Mouse (Mus musculus): Measurements from ENCODE around the gene Morc3.

DNA sequence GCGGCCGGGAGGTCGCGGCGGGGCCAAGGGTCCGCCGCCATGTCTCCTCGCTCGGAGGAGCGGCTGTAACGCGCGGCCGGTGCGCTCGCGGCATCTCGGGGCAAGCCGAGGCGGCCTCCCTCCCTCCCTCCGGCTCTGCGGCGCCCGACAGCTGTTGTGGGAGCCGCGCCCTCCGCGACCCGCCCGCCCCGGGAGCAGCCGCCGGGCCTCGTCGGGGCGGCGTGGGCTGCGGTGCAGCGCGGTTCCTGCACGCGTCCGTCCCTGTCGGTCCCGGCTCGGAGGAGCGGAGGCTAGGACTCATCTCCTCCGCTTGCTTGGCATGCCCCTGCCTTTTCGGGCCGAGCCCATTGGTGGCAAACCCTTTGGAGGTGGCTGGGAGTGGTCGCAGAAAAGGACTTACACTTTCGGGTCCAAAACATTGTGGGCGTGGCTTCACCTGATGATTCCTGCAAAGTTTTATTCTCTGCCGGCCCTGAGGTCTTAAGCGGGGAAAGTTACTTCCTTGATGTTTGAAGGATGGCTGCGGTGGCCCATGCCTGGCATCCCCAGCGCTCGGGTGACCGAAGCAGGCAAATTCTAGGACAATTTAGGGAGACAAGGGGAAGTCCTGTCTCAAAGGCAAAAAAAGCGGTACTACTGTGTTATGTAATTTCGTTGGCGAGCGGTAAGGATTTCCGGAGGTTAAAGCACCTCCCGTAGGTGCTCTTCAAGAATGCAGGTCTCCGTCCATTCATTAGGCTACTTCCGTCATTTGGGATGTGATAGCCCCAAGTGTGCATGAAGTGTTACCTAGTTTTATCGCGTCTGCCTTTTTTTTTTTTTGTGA lies 743 bp downstream of the Morc3 start:
- TF ChIP-seq CTCF (IDR thresholded peaks at IDR 0.05; ENCODE audit: borderline replicate concordance, extremely low read depth, insufficient read depth, insufficient read length) (no peak), POLR2A (IDR thresholded peaks at IDR 0.05; ENCODE audit: borderline replicate concordance, extremely low read depth, insufficient read depth, insufficient read length, poor library complexity, severe bottlenecking) (no peak)
